Mouse (Mus musculus) limb, embryonic 14.5 days (tissue): Measurements from ENCODE around the gene Bsn. TPM values are rescaled to one million over a fixed set of nuclear protein-coding genes. Genes with fewer than 3 reads are reported as not detected.

ENCODE experiments used
- ATAC-seq: fragments of 200-750 bp; cut with Nextera tagmentation; 2 replicates; pipeline ENCODE4 v1.8.0; 2017; ENCODE audit warnings: low read depth, moderate number of reproducible peaks, moderate TSS enrichment; ENCODE audit not compliant: low FRiP score
- DNase-seq: peaks from one replicate; pipeline ENCODE4 v3.0.0-alpha.2; 2015; ENCODE audit warnings: low spot score
- H3K27ac ChIP-seq: fragments of 300-500 bp; sonication (generic); replicated peaks from 2 replicates; pipeline ENCODE4 v1.5.1; 2014; ENCODE audit warnings: low read depth, mild to moderate bottlenecking, low read length, moderate library complexity, mixed read lengths
- H3K27me3 ChIP-seq: fragments of 300-500 bp; sonication (generic); 2 replicates; pipeline ENCODE4 v1.6.1; 2014; ENCODE audit warnings: low read length, mixed read lengths; ENCODE audit not compliant: control insufficient read depth, insufficient read depth
- H3K36me3 ChIP-seq: fragments of 300-500 bp; sonication (generic); 2 replicates; pipeline ENCODE4 v1.6.1; 2014; ENCODE audit warnings: mild to moderate bottlenecking, low read length, moderate library complexity, mixed read lengths; ENCODE audit not compliant: control insufficient read depth, insufficient read depth
- H3K4me1 ChIP-seq: fragments of 300-500 bp; sonication (generic); 2 replicates; pipeline ENCODE4 v1.6.1; 2014; ENCODE audit warnings: antibody characterized with exemption, low read length, mixed read lengths; ENCODE audit not compliant: control insufficient read depth, insufficient read depth
- H3K4me2 ChIP-seq: fragments of 300-500 bp; sonication (generic); replicated peaks from 2 replicates; pipeline ENCODE4 v1.6.1; 2014; ENCODE audit warnings: low read depth, mild to moderate bottlenecking, low read length, moderate library complexity; ENCODE audit not compliant: severe bottlenecking
- H3K4me3 ChIP-seq: fragments of 300-500 bp; sonication (generic); replicated peaks from 2 replicates; pipeline ENCODE4 v1.5.1; 2014; ENCODE audit warnings: low read length
- H3K9ac ChIP-seq: fragments of 300-500 bp; sonication (generic); 2 replicates; pipeline ENCODE4 v1.6.1; 2014; ENCODE audit warnings: mild to moderate bottlenecking, low read depth, low read length, moderate library complexity; ENCODE audit not compliant: severe bottlenecking
- H3K9me3 ChIP-seq: fragments of 300-500 bp; sonication (generic); 2 replicates; pipeline ENCODE4 v1.6.1; 2016; ENCODE audit warnings: low read length; ENCODE audit not compliant: control insufficient read depth
- POLR2A ChIP-seq: fragments of 200-500 bp; IDR thresholded peaks from 2 replicates; pipeline ENCODE4 v1.8.0; 2012; ENCODE audit warnings: inconsistent platforms, mild to moderate bottlenecking, moderate library complexity, borderline replicate concordance; ENCODE audit not compliant: insufficient read depth, insufficient read length; ENCODE audit errors: extremely low read depth
- WGBS: fragments of 180-500 bp; shearing (Covaris S2); extraction: QIAGEN DNeasy Blood & Tissue Kit; methylation state at CpG from one replicate; pipeline ENCODE4 v1.1.7; 2014; 5-methylcytosine and 5-hydroxymethylcytosine counted together
- polyA plus RNA-seq, 2 experiments: library from polyadenylated mRNA; depleted of rRNA in 1 of 2; stranded (reverse) in 1 of 2; unstranded in 1 of 2; fragments of >200 nt; fragmentation: Nextera tagmentation in 1 of 2; extraction: Ambion mirVana in 1 of 2; gene quantifications; 2 replicates each; pipeline versions ENCODE4 v1.2.1 to v1.2.3; 2012 to 2014

Gene Bsn
- polyA plus RNA-seq, 2 experiments = 0.73 to 1.1 TPM

DNA sequence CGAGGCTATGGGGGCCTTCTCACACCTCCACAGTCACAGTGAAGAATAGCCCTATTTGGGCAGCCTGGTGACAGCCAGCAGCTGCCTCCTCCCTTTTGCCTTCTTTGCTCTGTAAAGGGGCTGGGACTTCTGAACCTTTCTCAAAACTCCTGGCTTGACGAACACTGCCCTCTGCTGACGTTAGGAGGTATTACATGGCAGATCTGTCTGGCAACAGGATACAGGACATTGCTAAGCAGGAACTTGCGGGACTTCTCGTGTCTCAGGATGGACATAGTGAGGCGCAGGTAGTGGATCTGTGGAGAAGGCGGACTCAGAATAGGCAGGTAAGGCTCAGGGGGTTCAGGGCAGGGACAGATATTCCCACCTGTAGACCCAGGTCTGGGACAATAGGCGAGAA, 122.3 kb downstream of the Bsn start:
- H3K36me3 ChIP-seq = peaks cover 45% of the 10 kb centered on the region
- no peak overlapping the region for H3K4me2 ChIP-seq
- no peak overlapping the region for H3K27ac ChIP-seq
- no peaks in the 10 kb centered on the region for H3K27me3 ChIP-seq
- H3K9ac ChIP-seq = no peak overlapping the region
- no peaks in the 10 kb centered on the region for H3K9me3 ChIP-seq
- 0 out of 2 replicates have a peak, but pooled peaks have one; percentile 21 for TF ChIP-seq POLR2A
- ATAC-seq = peak; percentile 50
- peak; percentile 76 for DNase-seq
- 19% methylated on average over 8 of the region's 8 CpGs for WGBS
- H3K4me3 ChIP-seq = no peak overlapping the region
- H3K4me1 ChIP-seq = no peaks in the 10 kb centered on the region

DNA sequence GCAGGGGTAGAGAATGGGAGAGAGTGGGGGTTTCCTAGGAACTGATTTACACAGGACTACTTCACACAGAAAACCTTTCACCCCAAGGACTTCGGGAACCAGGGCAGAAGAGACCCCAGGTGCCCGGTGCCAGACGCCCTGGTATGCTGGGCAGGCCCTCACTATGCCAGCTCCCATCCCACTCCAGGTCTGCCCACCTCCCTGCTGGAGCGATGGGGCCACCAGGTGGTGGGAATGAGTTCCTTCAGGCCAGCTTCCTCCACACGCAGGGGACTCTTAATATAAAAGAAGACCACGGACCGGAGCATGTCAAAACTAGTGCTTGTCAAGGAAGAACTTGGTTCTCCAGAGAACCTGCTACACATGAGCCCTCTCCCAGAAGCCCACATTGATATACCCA, 123.0 kb downstream of the Bsn start:
- ATAC-seq = no peak
- WGBS = 83% methylated on average over 7 of the region's 7 CpGs
- Histone ChIP-seq H3K27ac (no peak overlapping the region), H3K4me1 (no peaks in the 10 kb centered on the region), H3K4me2 (no peak overlapping the region), H3K36me3 (peaks cover 52% of the 10 kb centered on the region), H3K9ac (no peak overlapping the region), H3K9me3 (no peaks in the 10 kb centered on the region), H3K27me3 (no peaks in the 10 kb centered on the region), H3K4me3 (no peak overlapping the region)
- no peak for TF ChIP-seq POLR2A
- DNase-seq = no peak

DNA sequence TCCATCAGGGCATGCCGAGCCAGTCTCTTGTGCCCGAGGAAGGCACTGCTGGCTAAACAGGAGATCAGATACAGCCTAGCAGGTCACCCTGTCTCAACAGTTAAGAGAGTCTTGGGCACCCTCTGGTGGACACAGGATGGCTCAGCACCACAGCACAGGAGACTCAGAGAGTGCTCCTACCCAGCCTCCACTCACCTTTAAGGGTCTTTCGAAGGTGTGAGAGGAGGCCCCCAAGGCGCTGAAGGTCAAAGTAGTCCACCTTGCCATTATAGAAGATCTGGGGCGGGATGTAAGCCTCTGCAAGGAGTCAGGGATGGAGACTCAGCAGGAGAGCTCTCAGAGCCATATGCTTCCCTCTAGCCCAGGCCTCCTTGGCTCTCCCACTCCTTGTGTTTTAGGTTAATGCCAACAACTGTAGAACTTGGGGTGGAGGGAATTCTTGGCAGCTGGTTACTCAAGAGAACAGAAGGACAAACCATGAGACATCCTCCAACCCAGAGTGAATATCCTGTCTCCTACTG, 124.6 kb downstream of the Bsn start:
- no peaks in the 10 kb centered on the region for H3K27me3 ChIP-seq
- WGBS = 52% methylated on average over 5 of the region's 5 CpGs
- no peak overlapping the region for H3K9ac ChIP-seq
- H3K27ac ChIP-seq = no peak overlapping the region
- no peak for TF ChIP-seq POLR2A
- no peak for ATAC-seq
- no peak overlapping the region for H3K4me3 ChIP-seq
- H3K4me1 ChIP-seq = no peaks in the 10 kb centered on the region
- peaks cover 49% of the 10 kb centered on the region for H3K36me3 ChIP-seq
- H3K4me2 ChIP-seq = no peak overlapping the region
- peak; percentile 40 for DNase-seq
- H3K9me3 ChIP-seq = no peaks in the 10 kb centered on the region

DNA sequence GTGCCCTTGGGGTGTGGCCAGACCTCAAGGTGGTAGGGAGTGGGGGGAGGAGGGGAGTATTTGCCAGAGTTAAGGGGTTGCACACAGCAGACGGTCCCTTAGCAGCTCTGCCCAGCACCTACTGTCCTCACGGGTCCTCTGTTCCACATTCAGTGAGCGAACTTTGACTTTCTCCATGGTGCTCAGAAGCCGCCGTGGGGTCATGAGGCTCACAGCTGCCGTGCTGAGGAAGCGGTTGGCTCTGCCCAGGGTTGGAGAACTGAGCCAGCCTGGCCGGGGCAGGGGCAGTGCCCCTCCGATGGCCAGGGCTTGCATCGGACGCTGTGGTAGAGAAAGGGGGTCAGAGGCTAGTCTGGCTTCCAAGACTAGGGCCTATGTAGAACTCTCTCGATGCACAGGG, 126.8 kb downstream of the Bsn start:
- Histone ChIP-seq H3K9ac (no peak overlapping the region), H3K9me3 (no peaks in the 10 kb centered on the region), H3K27ac (no peak overlapping the region), H3K36me3 (peaks cover 58% of the 10 kb centered on the region), H3K27me3 (no peaks in the 10 kb centered on the region), H3K4me1 (no peaks in the 10 kb centered on the region), H3K4me3 (no peak overlapping the region), H3K4me2 (no peak overlapping the region)
- ATAC-seq (no peak), DNase-seq (no peak)
- 83% methylated on average over 12 of the region's 12 CpGs for WGBS
- no peak for TF ChIP-seq POLR2A

DNA sequence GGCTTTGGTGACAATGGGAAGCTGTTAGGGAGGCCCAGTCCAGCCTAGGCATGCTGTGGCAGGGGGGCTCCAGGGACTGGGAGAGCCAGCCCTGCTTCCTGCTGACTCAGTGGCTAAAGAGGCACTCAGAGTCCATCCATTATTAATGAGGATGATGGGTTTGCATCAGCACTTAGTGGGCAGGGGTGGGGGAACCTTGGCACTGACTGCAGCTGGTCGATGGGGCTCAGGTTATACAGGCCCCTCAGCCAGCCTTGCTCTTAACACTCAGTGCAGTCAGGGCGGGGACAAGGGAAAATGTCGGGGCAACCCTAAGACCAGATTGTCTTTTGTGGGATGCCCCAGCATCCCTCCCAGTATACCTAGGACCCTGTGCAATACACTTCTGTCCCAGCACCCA, 128.0 kb downstream of the Bsn start:
- Histone ChIP-seq H3K9ac (no peak overlapping the region), H3K9me3 (no peaks in the 10 kb centered on the region), H3K36me3 (peaks cover 68% of the 10 kb centered on the region), H3K27me3 (no peaks in the 10 kb centered on the region), H3K4me2 (no peak overlapping the region), H3K27ac (no peak overlapping the region), H3K4me1 (no peaks in the 10 kb centered on the region), H3K4me3 (no peak overlapping the region)
- ATAC-seq (no peak), DNase-seq (no peak)
- TF ChIP-seq POLR2A = no peak
- 100% methylated on average over 3 of the region's 3 CpGs for WGBS

DNA sequence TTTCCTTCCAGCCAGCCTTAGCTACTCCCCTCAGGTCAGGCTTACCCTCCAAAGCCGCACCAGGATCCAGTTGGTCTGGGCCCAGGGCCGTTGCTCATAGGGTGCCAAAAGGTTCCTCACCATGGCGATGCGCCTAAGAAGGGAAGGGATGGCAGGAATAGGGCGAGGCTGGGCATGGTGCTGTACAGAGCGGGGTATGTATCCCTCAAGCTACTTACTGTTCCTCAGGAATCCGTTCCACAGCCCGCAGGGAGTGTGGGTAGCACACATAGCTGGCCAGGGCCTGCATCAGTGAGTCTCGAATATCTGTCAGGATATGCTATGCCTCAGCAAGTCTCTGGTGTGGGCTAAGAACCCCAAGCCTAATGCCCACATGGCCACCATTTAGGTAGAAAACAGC, 131.9 kb downstream of the Bsn start:
- TF ChIP-seq POLR2A = no peak
- Histone ChIP-seq H3K9ac (no peak overlapping the region), H3K4me3 (no peak overlapping the region), H3K27ac (no peak overlapping the region), H3K36me3 (peaks cover 69% of the 10 kb centered on the region), H3K9me3 (no peaks in the 10 kb centered on the region), H3K4me1 (peaks cover 2% of the 10 kb centered on the region; the same call in 1 of the 2 replicates), H3K4me2 (no peak overlapping the region), H3K27me3 (no peaks in the 10 kb centered on the region)
- WGBS = 93% methylated on average over 9 of the region's 9 CpGs
- ATAC-seq (no peak), DNase-seq (no peak)
